Mouse (Mus musculus) embryonic facial prominence, embryonic 11.5 days (tissue): ENCODE data around the gene Mpzl1. TPM values are rescaled to one million over a fixed set of nuclear protein-coding genes. Genes with fewer than 3 reads are reported as not detected.

Experiments
- ATAC-seq: fragments of 200-750 bp; cut with Nextera tagmentation; replicated peaks from 2 replicates; pipeline ENCODE4 v1.8.0; 2017; ENCODE audit warnings: low read depth; ENCODE audit not compliant: insufficient number of reproducible peaks, low FRiP score, low TSS enrichment
- DNase-seq: peaks from one replicate; pipeline ENCODE4 v3.0.0-alpha.2; 2015; ENCODE audit warnings: low spot score
- H3K27ac ChIP-seq: fragments of 300-500 bp; sonication (generic); replicated peaks from 2 replicates; pipeline ENCODE4 v1.5.1; 2014; ENCODE audit warnings: mild to moderate bottlenecking, low read depth, low read length, control low read depth
- H3K27me3 ChIP-seq: fragments of 300-500 bp; sonication (generic); 2 replicates; pipeline ENCODE4 v1.6.1; 2014; ENCODE audit warnings: mild to moderate bottlenecking, low read length, moderate library complexity, mixed read lengths; ENCODE audit not compliant: control insufficient read depth, insufficient read depth
- H3K36me3 ChIP-seq: fragments of 300-500 bp; sonication (generic); replicated peaks from 2 replicates; pipeline ENCODE4 v1.6.1; 2014; ENCODE audit warnings: low read depth, mild to moderate bottlenecking, low read length, moderate library complexity, mixed read lengths; ENCODE audit not compliant: control insufficient read depth, insufficient read depth
- H3K4me1 ChIP-seq: fragments of 300-500 bp; sonication (generic); 2 replicates; pipeline ENCODE4 v1.6.1; 2014; ENCODE audit warnings: low read length, mixed read lengths; ENCODE audit not compliant: control insufficient read depth, insufficient read depth
- H3K4me2 ChIP-seq: fragments of 300-500 bp; sonication (generic); 2 replicates; pipeline ENCODE4 v1.6.1; 2014; ENCODE audit warnings: low read depth, mild to moderate bottlenecking, control low read depth, low read length, moderate library complexity
- H3K4me3 ChIP-seq: fragments of 300-500 bp; sonication (generic); 2 replicates; pipeline ENCODE4 v1.5.1; 2014; ENCODE audit warnings: low read depth, low read length, control low read depth
- H3K9ac ChIP-seq: fragments of 300-500 bp; sonication (generic); replicated peaks from 2 replicates; pipeline ENCODE4 v1.6.1; 2014; ENCODE audit warnings: mild to moderate bottlenecking, control low read depth, low read length
- H3K9me3 ChIP-seq: fragments of 300-500 bp; sonication (generic); replicated peaks from 2 replicates; pipeline ENCODE4 v1.6.1; 2016; ENCODE audit warnings: mild to moderate bottlenecking, low read length, inconsistent platforms, mixed read lengths; ENCODE audit not compliant: control insufficient read depth
- WGBS: fragments of 180-500 bp; shearing (Covaris S2); extraction: QIAGEN DNeasy Blood & Tissue Kit; methylation state at CpG from one replicate; pipeline ENCODE4 v1.1.7; 2014; 5-methylcytosine and 5-hydroxymethylcytosine counted together
- polyA plus RNA-seq: library from polyadenylated mRNA; unstranded; fragments of >200 nt; fragmentation: Nextera tagmentation; extraction: Ambion mirVana; gene quantifications from 2 replicates; pipeline ENCODE4 v1.2.1, GENCODE M21; 2014

Mpzl1 gene
- polyA plus RNA-seq, 1 experiment from 2014 or later, result 158 TPM

DNA sequence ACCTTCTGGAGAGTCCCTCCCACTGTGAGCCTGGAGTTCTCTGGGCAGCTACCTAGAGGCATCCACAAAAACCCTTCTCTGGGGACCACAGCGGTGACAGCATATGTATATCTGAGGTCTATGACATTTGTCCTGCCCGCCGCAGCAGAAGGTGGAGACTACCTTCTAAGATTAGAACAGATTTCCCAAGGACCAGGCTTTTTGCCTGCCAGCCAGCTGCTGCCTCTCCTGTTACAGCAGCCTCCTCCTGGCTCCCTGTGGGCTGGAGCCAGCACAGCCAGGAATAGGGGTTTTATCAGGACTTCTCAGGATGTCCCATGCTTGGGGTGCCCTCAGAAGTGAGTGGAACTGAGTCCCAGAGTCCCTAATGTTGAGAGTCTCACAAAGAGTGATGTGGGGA lies 42.7 kb upstream of the Mpzl1 start:
- DNase-seq, result no peak
- WGBS, result 63% methylated on average over 3 of the region's 3 CpGs
- Histone ChIP-seq H3K27ac (no peak overlapping the region), H3K4me2 (no peak overlapping the region), H3K9me3 (no peaks in the 10 kb centered on the region), H3K36me3 (no peaks in the 10 kb centered on the region), H3K27me3 (no peaks in the 10 kb centered on the region), H3K4me1 (no peaks in the 10 kb centered on the region; the same call in 1 of the 2 replicates), H3K9ac (no peak overlapping the region), H3K4me3 (no peak overlapping the region)
- ATAC-seq, result no peak

GRCm38 (mm10) chr1:165675167-165675566 lies 40.8 kb upstream of the Mpzl1 start:
- no peak overlapping the region for H3K9ac ChIP-seq
- no peaks in the 10 kb centered on the region for H3K9me3 ChIP-seq
- ATAC-seq (no peak), DNase-seq (no peak)
- no peaks in the 10 kb centered on the region for H3K27me3 ChIP-seq
- H3K4me2 ChIP-seq, result no peak overlapping the region
- 91% methylated on average over 9 of the region's 9 CpGs for WGBS
- no peaks in the 10 kb centered on the region for H3K36me3 ChIP-seq
- H3K4me1 ChIP-seq, result no peaks in the 10 kb centered on the region
- H3K4me3 ChIP-seq, result no peak overlapping the region
- H3K27ac ChIP-seq, result no peak overlapping the region

- 83% methylated on average over 9 of the region's 9 CpGs for WGBS
- no peaks in the 10 kb centered on the region for H3K4me1 ChIP-seq
- H3K9me3 ChIP-seq, result no peaks in the 10 kb centered on the region
- no peak overlapping the region for H3K27ac ChIP-seq
- H3K9ac ChIP-seq, result no peak overlapping the region
- DNase-seq (no peak), ATAC-seq (no peak)
- no peak overlapping the region for H3K4me3 ChIP-seq
- no peaks in the 10 kb centered on the region for H3K27me3 ChIP-seq
- no peak overlapping the region for H3K4me2 ChIP-seq
- H3K36me3 ChIP-seq, result no peaks in the 10 kb centered on the region
Measured at GRCm38 (mm10) chr1:165672355-165672754, 38.0 kb upstream of the Mpzl1 start.

GRCm38 (mm10) chr1:165670056-165670455 lies 35.7 kb upstream of the Mpzl1 start:
- H3K9ac ChIP-seq, result no peak overlapping the region
- no peak overlapping the region for H3K27ac ChIP-seq
- WGBS, result 79% methylated on average over 6 of the region's 6 CpGs
- no peak for DNase-seq
- H3K4me1 ChIP-seq, result no peaks in the 10 kb centered on the region
- ATAC-seq, result no peak
- no peaks in the 10 kb centered on the region for H3K9me3 ChIP-seq
- no peak overlapping the region for H3K4me3 ChIP-seq
- no peaks in the 10 kb centered on the region for H3K27me3 ChIP-seq
- H3K4me2 ChIP-seq, result no peak overlapping the region
- no peaks in the 10 kb centered on the region for H3K36me3 ChIP-seq

DNA sequence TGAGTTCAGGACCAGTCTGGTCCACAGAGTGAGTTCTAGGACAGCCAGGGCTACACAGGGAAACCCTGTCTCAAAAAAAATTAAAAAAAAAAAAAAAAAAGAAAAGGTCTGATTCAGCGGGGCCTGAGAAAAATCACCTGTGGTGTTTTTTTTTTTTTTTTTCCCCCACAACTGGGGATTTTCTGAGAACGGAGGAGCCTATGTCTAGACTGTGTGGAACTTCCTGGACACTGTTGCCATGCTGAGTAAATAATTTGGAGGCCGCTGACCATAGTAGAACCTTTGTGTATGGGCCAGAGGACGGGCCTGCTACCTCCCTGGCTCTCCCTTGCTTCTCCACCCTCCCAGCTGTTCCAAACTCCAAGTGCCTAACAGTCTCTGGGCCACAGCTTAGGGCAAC lies 34.6 kb upstream of the Mpzl1 start:
- H3K9ac ChIP-seq, result no peak overlapping the region
- no peak overlapping the region for H3K27ac ChIP-seq
- WGBS, result 64% methylated on average over 4 of the region's 4 CpGs
- H3K4me3 ChIP-seq, result no peak overlapping the region
- no peak for DNase-seq
- no peak overlapping the region for H3K4me2 ChIP-seq
- ATAC-seq, result no peak
- H3K27me3 ChIP-seq, result no peaks in the 10 kb centered on the region
- no peaks in the 10 kb centered on the region for H3K36me3 ChIP-seq
- H3K4me1 ChIP-seq, result no peaks in the 10 kb centered on the region
- H3K9me3 ChIP-seq, result no peaks in the 10 kb centered on the region

GRCm38 (mm10) chr1:165667380-165667779 lies 33.0 kb upstream of the Mpzl1 start:
- WGBS, result 55% methylated on average over 13 of the region's 13 CpGs
- H3K9me3 ChIP-seq, result no peaks in the 10 kb centered on the region
- H3K4me2 ChIP-seq, result no peak overlapping the region
- no peak overlapping the region for H3K27ac ChIP-seq
- H3K36me3 ChIP-seq, result no peaks in the 10 kb centered on the region
- no peak for ATAC-seq
- no peaks in the 10 kb centered on the region for H3K4me1 ChIP-seq
- H3K27me3 ChIP-seq, result no peaks in the 10 kb centered on the region
- no peak overlapping the region for H3K9ac ChIP-seq
- DNase-seq, result no peak
- H3K4me3 ChIP-seq, result no peak overlapping the region

DNA sequence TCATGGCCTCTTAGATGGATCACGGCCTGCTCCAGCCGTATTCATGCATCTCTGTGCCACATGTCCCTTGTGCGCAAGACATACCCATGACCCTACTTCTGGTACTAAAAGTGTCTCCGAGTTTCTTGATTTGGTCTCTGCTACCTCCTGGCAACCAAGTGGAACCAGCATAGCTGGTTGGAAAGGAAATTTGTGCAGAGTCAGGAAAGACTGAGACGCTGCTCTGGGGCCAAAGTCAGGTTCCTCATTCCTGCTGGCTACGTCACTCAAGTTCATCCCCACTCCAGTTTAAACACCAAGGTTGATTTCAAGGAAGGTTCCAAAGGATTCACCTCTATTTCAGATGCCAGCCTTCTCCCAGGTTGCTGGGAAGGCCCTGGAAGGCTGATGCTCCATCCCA lies 32.6 kb upstream of the Mpzl1 start:
- Histone ChIP-seq H3K4me1 (no peaks in the 10 kb centered on the region), H3K27me3 (no peaks in the 10 kb centered on the region), H3K9me3 (no peaks in the 10 kb centered on the region), H3K4me3 (no peak overlapping the region), H3K36me3 (no peaks in the 10 kb centered on the region), H3K27ac (no peak overlapping the region), H3K9ac (no peak overlapping the region), H3K4me2 (no peak overlapping the region)
- ATAC-seq, result no peak
- DNase-seq, result no peak
- WGBS, result 94% methylated on average over 6 of the region's 6 CpGs

DNA sequence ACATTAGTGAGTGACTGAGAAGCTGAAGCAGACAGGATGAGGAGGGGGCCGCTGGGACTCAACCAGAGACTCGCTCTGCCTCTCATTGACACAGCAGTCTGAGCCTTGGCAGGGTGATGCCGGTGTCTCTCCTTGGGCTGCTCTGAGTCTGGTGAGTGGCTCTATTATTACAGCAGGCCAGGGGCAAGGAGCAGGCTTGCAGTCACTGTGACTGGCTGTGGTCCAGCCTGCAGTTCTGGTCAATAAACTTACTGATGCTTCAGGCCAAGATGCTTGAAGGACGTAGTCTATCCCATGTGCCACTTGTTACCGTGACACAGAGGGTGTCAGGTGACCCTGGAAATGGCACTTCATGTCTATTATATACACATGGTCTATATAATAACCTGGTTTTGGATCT lies 31.4 kb upstream of the Mpzl1 start:
- Histone ChIP-seq H3K36me3 (no peaks in the 10 kb centered on the region), H3K9ac (no peak overlapping the region), H3K4me2 (no peak overlapping the region), H3K27ac (no peak overlapping the region), H3K9me3 (no peaks in the 10 kb centered on the region), H3K4me3 (no peak overlapping the region), H3K4me1 (no peaks in the 10 kb centered on the region), H3K27me3 (no peaks in the 10 kb centered on the region)
- WGBS, result 83% methylated on average over 5 of the region's 5 CpGs
- no peak for DNase-seq
- ATAC-seq, result no peak
